14 mouse cellular contexts compared by ENCODE assay signal in genomic region chr6:37851352-37851751, GRCm38 (mm10).
"Had no signal": no experiment of that assay in that cellular context is flagged by ENCODE, and none has a peak within 500 bp of the region (broad histone marks: within the 10 kb centered on the region; RNA-seq: fewer than 3 reads in every experiment).

No protein-coding gene starts in this region.

- H3K36me3 ChIP-seq: limb, embryonic 12.5 days; lung, embryonic 15.5 days had no signal

- H3K9ac ChIP-seq: limb, embryonic 12.5 days; lung, embryonic 15.5 days had no signal

- H3K27me3 ChIP-seq: limb, embryonic 12.5 days; lung, embryonic 15.5 days had no signal

- H3K27ac ChIP-seq: kidney, postnatal 0 days; limb, embryonic 12.5 days; lung, embryonic 15.5 days; macrophage; stomach, postnatal 0 days had no signal

- H3K4me3 ChIP-seq: limb, embryonic 12.5 days; lung, embryonic 15.5 days; myocyte had no signal

- H3K4me1 ChIP-seq: limb, embryonic 12.5 days; lung, embryonic 15.5 days had no signal

- ATAC-seq: intestine, postnatal 0 days had no signal

- DNase-seq: kidney, adult 8-10 months; kidney, postnatal 36 days; layer of hippocampus, adult 9-11 months; layer of hippocampus, postnatal 36 days; lung, postnatal 14 days; midbrain, embryonic 14.5 days; thymus, postnatal 14 days had no signal

- H3K9me3 ChIP-seq: lung, embryonic 15.5 days had no signal

- H3K4me2 ChIP-seq: limb, embryonic 12.5 days; lung, embryonic 15.5 days had no signal
